Mouse (Mus musculus): ENCODE results near the gene Ap1ar.

DNA sequence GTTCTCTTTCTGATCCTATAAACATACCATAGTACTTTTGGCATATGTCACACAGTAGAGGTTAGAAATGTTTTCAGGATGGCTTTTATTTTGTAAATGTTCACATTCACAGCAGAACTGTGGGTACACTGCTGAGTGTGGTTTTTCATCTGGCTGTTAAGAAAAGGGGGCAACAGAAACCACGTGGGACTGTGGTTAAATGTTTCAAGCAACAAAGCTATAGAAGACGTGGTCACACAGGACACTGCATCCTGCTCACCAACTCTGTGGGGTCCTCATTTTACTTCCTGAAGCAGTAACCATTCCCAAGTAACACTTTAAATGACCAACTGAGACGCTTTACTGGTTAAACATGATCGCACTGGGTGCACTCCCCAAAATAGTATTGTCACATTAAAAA lies 25.2 kb upstream of the Ap1ar start:
- no peak for TF ChIP-seq POLR2A (IDR thresholded peaks at IDR 0.05; ENCODE audit: borderline replicate concordance, control insufficient read depth, low read depth, low read length)
- no peak for TF ChIP-seq CTCF (IDR thresholded peaks at IDR 0.05; ENCODE audit: control insufficient read depth, insufficient read depth, low read length)

Measured in bone marrow, adult 2 months (tissue).